Mouse (Mus musculus): ENCODE measurements at regions not wholly inside any gene's neighbourhood (a gene's known extent, or its start where the extent isn't known, plus 50 kb on each side); places are given as distances from the start of the nearest gene placed in this dataset.
"Not testable (repeated sequence)": the region's sequence is repeated elsewhere in the genome, so short reads cannot be mapped to it uniquely, and the experiment has no call there.

DNA sequence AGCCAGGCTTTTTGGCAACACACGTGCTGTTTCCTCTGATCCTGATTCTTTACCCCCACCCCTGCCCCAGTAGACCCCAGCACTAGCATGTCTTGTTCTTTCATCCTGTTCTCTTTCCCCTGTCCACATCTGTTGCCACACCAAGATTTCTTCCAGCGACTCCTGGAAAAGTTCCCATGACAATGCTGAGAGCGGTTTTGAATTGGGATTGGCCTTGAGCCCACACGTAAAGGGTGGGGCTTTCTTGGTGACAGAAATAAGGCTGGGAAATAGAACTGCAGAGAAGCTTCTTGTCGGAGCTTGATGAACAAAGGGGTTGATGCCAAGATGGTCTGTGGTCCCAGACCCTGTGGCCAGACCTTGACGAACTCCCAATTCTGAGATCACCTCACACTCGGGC, 106.8 kb downstream of the Enc1 start:
- WGBS, result 89% methylated on average over 7 of the region's 7 CpGs
- H3K4me3 ChIP-seq (ENCODE audit: low read depth, low read length), result no peak overlapping the region
- no peaks in the 10 kb centered on the region for H3K9me3 ChIP-seq (replicated peaks; ENCODE audit: control insufficient read depth, low read length, poor library complexity, severe bottlenecking)
- no peaks in the 10 kb centered on the region for H3K36me3 ChIP-seq (ENCODE audit: control insufficient read depth, insufficient read depth, low read length)
- H3K27ac ChIP-seq (ENCODE audit: low read length), result no peak overlapping the region
- no peaks in the 10 kb centered on the region for H3K4me1 ChIP-seq (ENCODE audit: control insufficient read depth, insufficient read depth, low read length)
- no peak for ATAC-seq
- no peak overlapping the region for H3K9ac ChIP-seq (ENCODE audit: low read depth, low read length)
- no peak overlapping the region for H3K4me2 ChIP-seq (ENCODE audit: low read length)
- no peaks in the 10 kb centered on the region for H3K27me3 ChIP-seq (ENCODE audit: control insufficient read depth, insufficient read depth, low read depth, low read length)

DNA sequence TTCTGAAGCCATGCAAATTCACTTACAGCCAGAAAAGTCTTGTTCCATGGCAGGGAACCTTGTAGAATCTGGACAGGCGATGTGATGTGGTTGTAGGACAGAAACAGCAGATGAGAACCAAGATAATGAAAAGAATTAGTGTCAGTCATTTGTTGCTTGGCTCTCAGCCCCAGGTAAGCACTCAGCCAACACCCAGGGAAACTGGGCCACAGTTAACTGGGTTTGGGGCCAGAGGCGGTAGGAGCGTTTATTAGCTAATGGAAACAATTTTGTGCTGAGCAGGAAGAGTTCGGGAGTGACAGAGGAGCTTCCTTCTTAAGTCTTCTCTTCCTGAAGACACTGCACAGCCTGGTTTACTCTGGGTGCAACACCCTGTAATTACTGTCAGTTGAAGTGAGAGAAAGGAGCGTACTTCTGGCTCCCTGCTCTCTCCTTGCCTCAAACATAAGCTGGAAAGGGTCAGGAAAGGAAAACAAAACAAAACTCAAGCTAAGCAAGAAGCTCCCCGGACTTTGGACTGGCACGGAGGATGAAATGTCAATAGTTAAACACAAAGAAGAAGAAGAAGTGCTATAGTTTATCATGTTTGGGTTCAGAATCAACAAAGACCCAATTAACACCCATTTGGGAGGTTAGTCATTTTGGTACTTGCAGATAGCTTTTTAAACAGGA, 100.4 kb downstream of the Enc1 start:
- H3K4me3 ChIP-seq (ENCODE audit: low read depth, low read length), result no peak overlapping the region
- H3K9ac ChIP-seq (ENCODE audit: low read depth, low read length), result no peak overlapping the region
- no peaks in the 10 kb centered on the region for H3K27me3 ChIP-seq (ENCODE audit: control insufficient read depth, insufficient read depth, low read depth, low read length)
- H3K4me1 ChIP-seq (ENCODE audit: control insufficient read depth, insufficient read depth, low read length), result 0 out of 2 replicates have a peak, but pooled peaks cover 4% of the 10 kb centered on the region
- ATAC-seq, result no peak
- no peaks in the 10 kb centered on the region for H3K36me3 ChIP-seq (ENCODE audit: control insufficient read depth, insufficient read depth, low read length)
- H3K9me3 ChIP-seq (replicated peaks; ENCODE audit: control insufficient read depth, low read length, poor library complexity, severe bottlenecking), result no peaks in the 10 kb centered on the region
- H3K4me2 ChIP-seq (ENCODE audit: low read length), result no peak overlapping the region
- H3K27ac ChIP-seq (ENCODE audit: low read length), result no peak overlapping the region
- WGBS, result 77% methylated on average over 7 of the region's 7 CpGs

DNA sequence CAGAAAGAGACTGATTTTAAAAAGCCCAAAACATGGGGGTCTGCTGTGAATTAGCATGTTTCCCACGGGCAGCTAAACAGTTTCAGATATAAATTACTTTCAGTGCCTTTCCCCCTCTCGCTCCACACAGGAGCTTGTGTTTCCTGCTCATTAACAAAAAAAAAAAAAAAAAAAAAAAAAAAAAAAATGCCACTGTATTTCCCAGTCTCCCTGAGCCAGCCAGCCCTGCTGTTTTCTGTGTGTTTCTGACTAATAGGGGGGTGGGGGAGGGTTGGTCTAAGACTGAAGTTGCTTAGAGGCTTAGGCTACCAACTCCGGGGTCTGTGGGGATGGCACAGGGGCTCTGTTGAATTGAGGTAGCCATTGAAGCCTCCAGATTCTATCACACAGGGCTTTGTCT, 97.0 kb downstream of the Enc1 start:
- ATAC-seq, result no peak
- H3K27ac ChIP-seq (ENCODE audit: low read length), result no peak overlapping the region
- H3K4me3 ChIP-seq (ENCODE audit: low read depth, low read length), result no peak overlapping the region
- 20% methylated on average over 3 of the region's 3 CpGs for WGBS
- no peaks in the 10 kb centered on the region for H3K9me3 ChIP-seq (replicated peaks; ENCODE audit: control insufficient read depth, low read length, poor library complexity, severe bottlenecking)
- no peaks in the 10 kb centered on the region for H3K27me3 ChIP-seq (ENCODE audit: control insufficient read depth, insufficient read depth, low read depth, low read length)
- 0 out of 2 replicates have a peak, but pooled peaks cover 4% of the 10 kb centered on the region for H3K4me1 ChIP-seq (ENCODE audit: control insufficient read depth, insufficient read depth, low read length)
- no peak overlapping the region for H3K9ac ChIP-seq (ENCODE audit: low read depth, low read length)
- H3K36me3 ChIP-seq (ENCODE audit: control insufficient read depth, insufficient read depth, low read length), result no peaks in the 10 kb centered on the region
- no peak overlapping the region for H3K4me2 ChIP-seq (ENCODE audit: low read length)

DNA sequence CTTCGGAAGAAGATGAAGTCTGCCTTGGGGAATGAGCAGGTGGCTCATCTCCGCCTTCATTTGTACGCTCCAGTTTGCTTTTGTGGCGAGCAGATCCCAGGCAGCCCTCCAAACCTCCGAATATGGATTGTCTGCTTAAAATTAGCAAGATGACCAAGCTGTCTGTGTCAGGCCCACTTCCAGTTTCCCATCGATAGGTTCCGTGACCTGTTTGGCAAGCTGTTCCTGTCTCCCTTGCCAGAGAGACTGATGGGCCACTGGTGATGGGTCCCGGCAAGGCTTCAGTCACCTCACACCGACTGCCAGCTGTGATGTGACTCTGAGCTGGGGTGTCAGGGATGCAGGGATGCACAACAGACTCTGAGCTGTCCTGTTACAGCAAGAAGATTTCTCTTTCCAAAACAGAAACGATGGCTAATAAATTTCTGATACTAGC, 96.4 kb downstream of the Enc1 start:
- 66% methylated on average over 10 of the region's 10 CpGs for WGBS
- ATAC-seq, result no peak
- Histone ChIP-seq H3K9ac (ENCODE audit: low read depth, low read length) (no peak overlapping the region), H3K27ac (ENCODE audit: low read length) (no peak overlapping the region), H3K27me3 (ENCODE audit: control insufficient read depth, insufficient read depth, low read depth, low read length) (no peaks in the 10 kb centered on the region), H3K4me2 (ENCODE audit: low read length) (no peak overlapping the region), H3K36me3 (ENCODE audit: control insufficient read depth, insufficient read depth, low read length) (no peaks in the 10 kb centered on the region), H3K4me1 (ENCODE audit: control insufficient read depth, insufficient read depth, low read length) (0 out of 2 replicates have a peak, but pooled peaks cover 4% of the 10 kb centered on the region), H3K9me3 (replicated peaks; ENCODE audit: control insufficient read depth, low read length, poor library complexity, severe bottlenecking) (no peaks in the 10 kb centered on the region), H3K4me3 (ENCODE audit: low read depth, low read length) (no peak overlapping the region)

DNA sequence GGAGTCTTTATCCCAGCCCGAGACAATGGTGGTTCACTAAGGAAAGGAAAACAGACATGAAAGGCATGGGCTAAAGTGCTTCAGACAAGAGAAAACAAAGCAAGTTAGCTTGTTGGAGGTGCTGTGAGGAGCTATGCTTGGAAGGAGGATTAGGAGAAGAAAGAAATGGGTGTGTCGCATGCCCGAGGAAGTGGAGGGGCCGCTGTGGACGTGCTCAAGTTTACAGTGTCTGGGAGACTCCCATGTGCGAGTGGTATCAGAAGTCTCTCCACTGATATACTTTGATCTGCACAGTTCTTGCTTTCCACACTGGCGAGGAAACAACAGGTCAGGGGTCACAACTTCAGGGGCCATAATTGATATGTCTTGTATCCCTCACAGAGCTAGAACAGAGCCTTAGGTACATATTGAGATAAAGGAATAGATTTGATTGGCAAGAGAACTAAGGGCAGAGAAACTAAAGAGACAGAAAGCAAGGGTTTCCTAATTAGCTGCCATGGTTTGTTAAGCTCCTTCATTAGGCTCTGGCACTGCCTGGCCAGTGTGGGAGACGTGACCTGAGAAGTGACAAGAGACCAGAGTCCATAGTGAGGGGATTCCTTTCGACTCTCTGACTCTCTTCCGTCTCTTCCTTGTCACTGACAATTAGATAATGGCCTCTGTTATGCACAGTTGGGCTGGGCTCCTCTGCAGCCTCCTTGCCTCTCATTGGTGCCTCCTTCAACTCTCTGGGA, 93.1 kb downstream of the Enc1 start:
- 9% methylated on average over 10 of the region's 10 CpGs for WGBS
- H3K27ac ChIP-seq (ENCODE audit: low read length), result no peak overlapping the region
- no peak overlapping the region for H3K4me3 ChIP-seq (ENCODE audit: low read depth, low read length)
- ATAC-seq, result no peak
- 0 out of 2 replicates have a peak, but pooled peaks cover 4% of the 10 kb centered on the region for H3K4me1 ChIP-seq (ENCODE audit: control insufficient read depth, insufficient read depth, low read length)
- no peaks in the 10 kb centered on the region for H3K9me3 ChIP-seq (replicated peaks; ENCODE audit: control insufficient read depth, low read length, poor library complexity, severe bottlenecking)
- no peak overlapping the region for H3K9ac ChIP-seq (ENCODE audit: low read depth, low read length)
- H3K4me2 ChIP-seq (ENCODE audit: low read length), result no peak overlapping the region
- no peaks in the 10 kb centered on the region for H3K27me3 ChIP-seq (ENCODE audit: control insufficient read depth, insufficient read depth, low read depth, low read length)
- no peaks in the 10 kb centered on the region for H3K36me3 ChIP-seq (ENCODE audit: control insufficient read depth, insufficient read depth, low read length)

DNA sequence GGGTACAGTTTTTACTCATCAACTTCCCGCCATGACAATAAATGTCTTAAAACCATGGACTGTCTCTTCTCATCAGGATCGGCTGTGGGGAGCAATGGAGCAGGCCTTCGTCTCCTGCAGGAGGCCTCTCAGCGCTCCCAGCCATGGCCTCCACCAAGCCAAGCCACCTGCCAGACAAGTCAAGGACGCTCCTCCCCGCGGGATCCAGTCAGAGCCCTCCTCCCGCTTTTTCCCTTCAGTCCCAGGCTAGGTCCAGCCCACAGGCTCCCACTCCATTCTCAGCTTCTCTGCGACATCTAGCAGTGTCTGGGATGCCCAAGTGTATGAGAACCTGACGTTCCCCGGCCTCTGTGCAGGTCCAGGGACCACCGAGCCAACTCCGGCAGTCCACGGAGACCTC, 90.2 kb downstream of the Enc1 start:
- no peaks in the 10 kb centered on the region for H3K9me3 ChIP-seq (replicated peaks; ENCODE audit: control insufficient read depth, low read length, poor library complexity, severe bottlenecking)
- no peak for ATAC-seq
- H3K27ac ChIP-seq (ENCODE audit: low read length), result no peak overlapping the region
- 89% methylated on average over 14 of the region's 14 CpGs for WGBS
- no peak overlapping the region for H3K4me3 ChIP-seq (ENCODE audit: low read depth, low read length)
- H3K27me3 ChIP-seq (ENCODE audit: control insufficient read depth, insufficient read depth, low read depth, low read length), result no peaks in the 10 kb centered on the region
- H3K4me1 ChIP-seq (ENCODE audit: control insufficient read depth, insufficient read depth, low read length), result no peaks in the 10 kb centered on the region
- H3K9ac ChIP-seq (ENCODE audit: low read depth, low read length), result no peak overlapping the region
- H3K4me2 ChIP-seq (ENCODE audit: low read length), result no peak overlapping the region
- no peaks in the 10 kb centered on the region for H3K36me3 ChIP-seq (ENCODE audit: control insufficient read depth, insufficient read depth, low read length)

DNA sequence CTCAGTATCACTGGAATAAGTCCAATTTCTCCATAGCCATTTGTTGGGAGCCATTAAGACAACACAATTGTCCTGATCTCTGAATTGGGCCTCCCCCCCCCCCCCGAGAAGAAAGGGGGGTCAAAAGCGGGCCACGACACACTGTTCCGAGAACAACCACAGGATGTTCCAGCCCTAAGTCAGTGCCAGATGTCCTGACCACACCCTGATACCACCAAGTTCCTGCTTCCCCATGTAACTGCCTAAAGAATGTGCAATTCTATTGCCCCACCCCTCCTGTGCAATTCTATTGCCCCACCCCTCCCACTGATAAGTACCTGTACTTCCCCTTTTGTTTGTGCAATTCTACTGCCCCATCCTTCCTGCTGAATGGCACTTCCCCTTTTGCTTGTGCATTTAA, 80.4 kb downstream of the Enc1 start:
- H3K9me3 ChIP-seq (replicated peaks; ENCODE audit: control insufficient read depth, low read length, poor library complexity, severe bottlenecking); H3K4me3 ChIP-seq (ENCODE audit: low read depth, low read length); H3K27me3 ChIP-seq (ENCODE audit: control insufficient read depth, insufficient read depth, low read depth, low read length); ATAC-seq; H3K4me1 ChIP-seq (ENCODE audit: control insufficient read depth, insufficient read depth, low read length); H3K27ac ChIP-seq (ENCODE audit: low read length); H3K9ac ChIP-seq (ENCODE audit: low read depth, low read length); H3K4me2 ChIP-seq (ENCODE audit: low read length); H3K36me3 ChIP-seq (ENCODE audit: control insufficient read depth, insufficient read depth, low read length): not testable (repeated sequence)
- WGBS, result 89% methylated on average over 2 of the region's 4 CpGs

DNA sequence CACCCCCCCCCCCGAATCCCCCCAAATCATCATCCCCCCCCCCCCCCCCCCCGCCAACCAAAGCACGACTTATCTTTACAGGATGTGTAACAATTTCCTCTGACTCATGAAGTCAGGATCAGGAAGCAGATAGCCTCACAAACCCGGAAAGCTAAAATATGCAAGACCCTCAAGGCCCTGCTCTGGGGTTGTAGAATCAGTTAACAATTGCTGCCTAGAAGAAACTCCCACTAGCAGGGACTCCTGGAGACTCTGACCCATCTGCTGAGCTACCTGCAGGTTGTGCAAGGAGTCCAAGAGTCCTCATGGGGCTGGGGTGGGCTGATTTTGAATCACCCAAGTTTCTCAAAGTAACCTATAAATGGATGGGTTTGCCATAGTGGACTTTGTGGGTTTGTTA, 79.9 kb downstream of the Enc1 start:
- no peaks in the 10 kb centered on the region for H3K27me3 ChIP-seq (ENCODE audit: control insufficient read depth, insufficient read depth, low read depth, low read length)
- H3K27ac ChIP-seq (ENCODE audit: low read length), result no peak overlapping the region
- H3K9me3 ChIP-seq (replicated peaks; ENCODE audit: control insufficient read depth, low read length, poor library complexity, severe bottlenecking), result no peaks in the 10 kb centered on the region
- WGBS, result 26% methylated on average over 3 of the region's 4 CpGs
- H3K9ac ChIP-seq (ENCODE audit: low read depth, low read length), result no peak overlapping the region
- no peak for ATAC-seq
- H3K4me1 ChIP-seq (ENCODE audit: control insufficient read depth, insufficient read depth, low read length), result peaks cover 2% of the 10 kb centered on the region; the same call in 1 of the 2 replicates
- no peak overlapping the region for H3K4me3 ChIP-seq (ENCODE audit: low read depth, low read length)
- no peaks in the 10 kb centered on the region for H3K36me3 ChIP-seq (ENCODE audit: control insufficient read depth, insufficient read depth, low read length)
- H3K4me2 ChIP-seq (ENCODE audit: low read length), result no peak overlapping the region

DNA sequence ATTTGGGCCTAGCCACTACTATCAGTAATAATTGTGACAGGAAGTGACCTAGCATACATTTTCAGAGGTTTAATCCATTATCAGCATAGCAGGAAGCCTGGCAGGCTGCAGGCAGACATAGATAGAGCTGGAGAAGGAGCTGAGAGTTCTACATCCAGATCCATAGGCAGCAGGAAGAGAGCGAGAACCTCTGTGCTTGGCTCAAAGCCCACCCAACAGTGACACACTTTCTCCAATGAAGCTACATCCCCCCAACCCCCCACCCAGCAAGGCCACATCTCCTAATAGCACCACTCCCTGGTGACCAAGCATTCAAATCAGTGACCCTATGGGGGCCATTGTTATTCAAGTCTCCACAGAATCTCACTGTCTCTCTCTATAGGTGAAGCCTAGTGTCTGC, 79.4 kb downstream of the Enc1 start:
- Histone ChIP-seq H3K27ac (ENCODE audit: low read length) (no peak overlapping the region), H3K27me3 (ENCODE audit: control insufficient read depth, insufficient read depth, low read depth, low read length) (no peaks in the 10 kb centered on the region), H3K4me1 (ENCODE audit: control insufficient read depth, insufficient read depth, low read length) (peaks cover 2% of the 10 kb centered on the region; the same call in 1 of the 2 replicates), H3K9me3 (replicated peaks; ENCODE audit: control insufficient read depth, low read length, poor library complexity, severe bottlenecking) (no peaks in the 10 kb centered on the region), H3K4me3 (ENCODE audit: low read depth, low read length) (no peak overlapping the region), H3K9ac (ENCODE audit: low read depth, low read length) (no peak overlapping the region), H3K36me3 (ENCODE audit: control insufficient read depth, insufficient read depth, low read length) (no peaks in the 10 kb centered on the region), H3K4me2 (ENCODE audit: low read length) (no peak overlapping the region)
- ATAC-seq, result no peak
- WGBS, result 82% methylated on average over 1 of the region's 1 CpGs

All from midbrain, embryonic 16.5 days (tissue).